Mouse (Mus musculus) liver, adult 2 months (tissue): Measurements from ENCODE around the gene Rnf26.

Experiments
- CTCF ChIP-seq: fragments of 200-500 bp; IDR thresholded peaks from 2 replicates; pipeline ENCODE4 v1.5.1; 2011; ENCODE audit warnings: low read depth, low read length, control low read depth
- POLR2A ChIP-seq: fragments of 200-500 bp; IDR thresholded peaks from 2 replicates; pipeline ENCODE4 v1.6.1; 2011; ENCODE audit warnings: low read length, control low read depth; ENCODE audit not compliant: insufficient read depth; ENCODE audit errors: extremely low read depth

DNA sequence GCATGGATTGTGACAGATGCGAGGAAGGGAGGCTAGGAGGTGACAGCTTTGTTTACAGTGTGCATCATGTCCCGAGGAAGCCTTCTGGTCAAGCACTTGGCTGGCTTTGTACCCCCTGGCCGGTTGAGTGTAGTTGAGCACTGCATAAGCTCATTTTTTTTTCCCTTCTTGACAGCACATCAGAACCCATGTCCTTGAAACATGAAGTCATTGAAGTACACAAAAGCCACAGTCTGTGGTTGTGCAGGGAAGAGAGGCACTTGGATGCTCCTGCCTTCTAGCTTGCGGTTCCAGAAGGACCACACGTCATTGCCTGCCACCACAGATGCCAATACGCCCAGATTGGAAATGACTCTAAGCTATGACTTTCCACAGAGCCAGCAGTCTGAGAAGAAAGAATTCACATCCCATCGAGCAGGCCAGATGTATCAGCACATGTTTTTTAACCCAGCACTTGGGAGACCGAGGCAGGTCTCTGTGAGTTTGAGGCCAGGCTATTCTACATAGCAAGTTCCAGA lies 6.7 kb upstream of the Rnf26 start:
- TF ChIP-seq CTCF (no peak), POLR2A (no peak)
